Mouse (Mus musculus): ENCODE data around the gene Tubgcp6. TPM values are rescaled to one million over a fixed set of nuclear protein-coding genes. Genes with fewer than 3 reads are reported as not detected.

The Tubgcp6 gene
- polyA plus RNA-seq, 1 experiment, result 12.5 TPM

DNA sequence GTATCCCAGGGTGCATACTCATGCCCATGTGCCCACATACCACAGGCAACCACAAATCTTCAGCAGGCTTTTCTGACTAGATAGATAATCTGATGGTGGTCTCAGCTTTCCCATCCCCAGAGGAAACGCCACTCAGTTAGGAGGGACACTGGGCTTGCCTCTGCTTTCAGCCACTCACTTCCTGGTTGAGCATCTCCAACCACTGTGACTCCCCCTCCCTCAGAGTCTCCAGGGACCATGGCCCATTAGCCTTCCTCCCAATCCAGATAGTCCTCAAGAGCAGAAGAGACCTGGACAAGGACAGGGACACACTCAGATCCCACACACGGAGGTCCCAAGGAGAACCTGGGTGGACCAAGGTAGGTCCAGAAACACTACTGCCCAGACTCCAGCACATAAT, 20.2 kb upstream of the Tubgcp6 start:
- Histone ChIP-seq H3K27me3 (replicated peaks) (peaks cover 100% of the 10 kb centered on the region), H3K4me3 (replicated peaks) (no peak overlapping the region), H3K36me3 (replicated peaks; ENCODE audit: low read length) (no peaks in the 10 kb centered on the region), H3K9me3 (peaks cover 10% of the 10 kb centered on the region), H3K4me1 (peaks cover 49% of the 10 kb centered on the region)
- TF ChIP-seq GATA1 (IDR thresholded peaks at IDR 0.05; ENCODE audit: borderline replicate concordance, low read length), result no peak
- TF ChIP-seq FLI1 (IDR thresholded peaks at IDR 0.05; ENCODE audit: low read length), result no peak

DNA sequence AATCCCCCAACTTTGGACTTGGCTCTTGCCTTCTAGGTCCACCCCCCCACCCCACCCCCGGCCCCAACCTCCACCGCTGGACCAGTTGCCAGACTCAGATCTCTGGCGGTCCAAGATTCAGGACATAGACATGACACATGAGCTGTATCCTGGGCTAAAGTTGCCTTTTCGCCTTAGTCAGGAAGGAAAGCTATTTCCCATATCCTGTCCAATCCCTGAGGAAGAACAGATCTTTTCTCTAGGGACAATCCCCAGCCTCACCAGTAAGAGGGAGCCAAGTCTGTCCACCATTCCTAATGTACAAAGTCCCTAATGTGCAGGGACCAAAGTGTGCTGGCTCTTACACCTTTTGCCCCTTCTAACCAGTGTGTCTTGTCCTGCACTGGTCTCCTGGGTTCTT, 19.0 kb upstream of the Tubgcp6 start:
- TF ChIP-seq GATA1 (IDR thresholded peaks at IDR 0.05; ENCODE audit: borderline replicate concordance, low read length), result no peak
- TF ChIP-seq FLI1 (IDR thresholded peaks at IDR 0.05; ENCODE audit: low read length), result no peak

DNA sequence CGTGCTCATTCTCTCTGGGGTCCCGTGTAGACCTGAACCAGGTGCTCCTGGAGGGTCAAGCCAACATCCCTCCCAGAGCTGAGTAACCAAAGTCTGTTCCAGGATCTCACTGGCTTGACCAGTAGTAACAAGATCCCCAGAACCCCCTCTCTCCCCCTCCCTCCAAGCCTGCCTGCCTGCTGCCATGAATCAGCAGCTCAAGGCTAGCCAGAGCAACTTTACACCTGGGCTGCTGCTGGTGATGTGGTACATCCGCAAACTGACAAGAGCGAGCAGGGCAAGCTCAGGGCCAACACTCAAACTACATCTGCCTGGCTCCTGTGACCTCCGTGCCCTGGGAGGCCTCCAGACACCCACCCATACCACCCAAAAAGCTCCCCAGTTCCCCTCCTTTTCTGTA, 18.5 kb upstream of the Tubgcp6 start:
- peaks cover 99% of the 10 kb centered on the region for H3K27me3 ChIP-seq (replicated peaks)
- TF ChIP-seq GATA1 (IDR thresholded peaks at IDR 0.05; ENCODE audit: borderline replicate concordance, low read length), result no peak
- H3K4me1 ChIP-seq, result peaks cover 38% of the 10 kb centered on the region
- no peaks in the 10 kb centered on the region for H3K36me3 ChIP-seq (replicated peaks; ENCODE audit: low read length)
- H3K9me3 ChIP-seq, result peaks cover 10% of the 10 kb centered on the region
- H3K4me3 ChIP-seq (replicated peaks), result no peak overlapping the region

More for the DNA sequence above, 19.0 kb upstream of the Tubgcp6 start:
- Histone ChIP-seq H3K27me3 (replicated peaks) (peaks cover 99% of the 10 kb centered on the region), H3K4me1 (peaks cover 42% of the 10 kb centered on the region), H3K9me3 (peaks cover 10% of the 10 kb centered on the region), H3K36me3 (replicated peaks; ENCODE audit: low read length) (no peaks in the 10 kb centered on the region), H3K4me3 (replicated peaks) (no peak overlapping the region)

- Histone ChIP-seq H3K4me3 (replicated peaks) (peak within 1 kb of the TSS; percentile 52), H3K36me3 (replicated peaks; ENCODE audit: low read length) (no peaks in the 10 kb centered on the region), H3K4me1 (peaks cover 31% of the 10 kb centered on the region), H3K9me3 (peaks cover 8% of the 10 kb centered on the region), H3K27me3 (replicated peaks) (peaks cover 99% of the 10 kb centered on the region)
- TF ChIP-seq GATA1 (IDR thresholded peaks at IDR 0.05; ENCODE audit: borderline replicate concordance, low read length) (no peak), FLI1 (IDR thresholded peaks at IDR 0.05; ENCODE audit: low read length) (no peak)
Observed at GRCm38 (mm10) chr15:89140659-89141252, 17.8 kb upstream of the Tubgcp6 start, which contains the start of gene Mapk12. TSS of gene Mapk12 (minus strand) at chr15:89140703.

DNA sequence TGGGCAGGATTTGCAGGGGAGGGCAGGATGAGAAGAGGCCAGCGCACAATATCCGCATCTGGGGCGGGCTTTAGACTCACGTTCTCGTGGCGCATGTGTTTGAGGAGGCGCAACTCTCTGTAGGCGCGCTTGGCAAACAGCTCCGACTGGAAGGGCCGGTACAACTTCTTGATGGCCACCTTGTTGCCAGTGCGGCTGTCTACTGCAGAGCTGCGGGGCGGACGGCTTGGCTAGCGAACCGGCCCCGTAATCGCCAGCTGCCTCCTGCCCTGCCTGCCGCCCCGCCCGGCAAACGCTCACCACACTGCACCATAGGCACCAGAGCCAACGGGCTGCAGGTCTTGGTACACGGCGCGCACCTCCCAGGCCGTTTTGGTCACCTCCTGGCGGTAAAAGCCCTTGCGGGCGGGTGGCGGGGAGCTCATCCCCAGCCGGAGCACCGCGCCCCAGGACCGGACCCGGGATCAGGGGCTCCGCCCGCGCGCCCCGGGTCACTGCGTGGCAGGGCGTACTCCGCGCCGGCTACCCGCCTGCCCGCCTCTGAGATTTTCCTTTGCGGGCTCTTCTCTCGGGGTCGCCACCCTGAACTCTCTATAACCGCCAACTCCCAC, 17.2 kb upstream of the Tubgcp6 start:
- H3K27me3 ChIP-seq (replicated peaks), result peaks cover 99% of the 10 kb centered on the region
- H3K4me3 ChIP-seq (replicated peaks), result peak overlapping the region; percentile 52
- 0 out of 2 replicates have a peak, but pooled peaks cover 2% of the 10 kb centered on the region for H3K9me3 ChIP-seq
- TF ChIP-seq GATA1 (IDR thresholded peaks at IDR 0.05; ENCODE audit: borderline replicate concordance, low read length) (no peak), FLI1 (IDR thresholded peaks at IDR 0.05; ENCODE audit: low read length) (no peak)
- peaks cover 25% of the 10 kb centered on the region for H3K4me1 ChIP-seq
- no peaks in the 10 kb centered on the region for H3K36me3 ChIP-seq (replicated peaks; ENCODE audit: low read length)

- no peaks in the 10 kb centered on the region for H3K36me3 ChIP-seq (replicated peaks; ENCODE audit: low read length)
- TF ChIP-seq GATA1 (IDR thresholded peaks at IDR 0.05; ENCODE audit: borderline replicate concordance, low read length) (no peak), FLI1 (IDR thresholded peaks at IDR 0.05; ENCODE audit: low read length) (no peak)
- H3K9me3 ChIP-seq, result peaks cover 4% of the 10 kb centered on the region; the same call in 1 of the 2 replicates
- peaks cover 91% of the 10 kb centered on the region for H3K27me3 ChIP-seq (replicated peaks)
- H3K4me1 ChIP-seq, result peaks cover 20% of the 10 kb centered on the region
- no peak overlapping the region for H3K4me3 ChIP-seq (replicated peaks)
Observed at GRCm38 (mm10) chr15:89138531-89138930, 15.6 kb upstream of the Tubgcp6 start.

- Histone ChIP-seq H3K4me1 (peaks cover 18% of the 10 kb centered on the region), H3K27me3 (replicated peaks) (peaks cover 89% of the 10 kb centered on the region)
Observed at GRCm38 (mm10) chr15:89138046-89138405, 15.1 kb upstream of the Tubgcp6 start.

GRCm38 (mm10) chr15:89137378-89138045, 14.6 kb upstream of the Tubgcp6 start:
- peaks cover 89% of the 10 kb centered on the region for H3K27me3 ChIP-seq (replicated peaks)

More at GRCm38 (mm10) chr15:89138046-89138405, 15.1 kb upstream of the Tubgcp6 start:
- H3K4me3 ChIP-seq (replicated peaks), result no peak overlapping the region
- H3K36me3 ChIP-seq (replicated peaks; ENCODE audit: low read length), result no peaks in the 10 kb centered on the region
- TF ChIP-seq GATA1 (IDR thresholded peaks at IDR 0.05; ENCODE audit: borderline replicate concordance, low read length) (no peak), FLI1 (IDR thresholded peaks at IDR 0.05; ENCODE audit: low read length) (no peak)
- peaks cover 4% of the 10 kb centered on the region; the same call in 1 of the 2 replicates for H3K9me3 ChIP-seq

DNA sequence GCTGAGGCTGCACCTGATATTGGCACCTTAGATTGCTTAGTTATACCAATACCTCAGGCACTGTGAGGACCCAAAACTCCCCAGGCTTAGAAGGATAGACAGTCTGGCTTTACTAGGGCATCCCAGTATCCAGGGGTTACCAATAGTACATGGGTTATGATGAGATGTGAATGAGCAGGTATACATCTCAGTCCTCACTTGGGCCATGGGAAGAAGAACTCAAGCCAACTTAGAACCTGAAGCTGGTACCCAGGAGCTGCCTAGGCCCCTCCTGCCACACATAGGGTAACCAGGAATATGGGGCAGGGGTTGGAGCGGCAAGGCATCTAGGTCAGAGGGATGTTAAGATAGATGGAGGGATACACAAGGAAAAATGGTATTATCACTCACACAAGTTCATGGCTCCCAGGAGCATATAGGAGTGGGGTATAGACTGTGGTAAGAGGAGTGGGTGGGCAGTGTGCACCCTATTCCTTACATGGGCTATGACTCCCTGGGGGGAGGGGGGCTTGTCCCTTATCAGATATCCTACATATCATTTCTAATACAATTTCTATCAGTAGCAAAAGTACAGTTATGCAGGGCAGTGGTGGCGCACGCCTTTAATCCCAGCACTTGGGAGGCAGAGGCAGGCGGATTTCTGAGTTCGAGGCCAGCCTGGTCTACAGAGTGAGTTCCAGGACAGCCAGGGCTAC, 13.7 kb upstream of the Tubgcp6 start:
- Histone ChIP-seq H3K4me3 (replicated peaks) (no peak overlapping the region), H3K9me3 (peaks cover 9% of the 10 kb centered on the region; the same call in 1 of the 2 replicates), H3K36me3 (replicated peaks; ENCODE audit: low read length) (no peaks in the 10 kb centered on the region), H3K4me1 (peaks cover 23% of the 10 kb centered on the region), H3K27me3 (replicated peaks) (peaks cover 89% of the 10 kb centered on the region)
- TF ChIP-seq GATA1 (IDR thresholded peaks at IDR 0.05; ENCODE audit: borderline replicate concordance, low read length) (no peak), FLI1 (IDR thresholded peaks at IDR 0.05; ENCODE audit: low read length) (no peak)

More at GRCm38 (mm10) chr15:89137378-89138045, 14.6 kb upstream of the Tubgcp6 start:
- TF ChIP-seq GATA1 (IDR thresholded peaks at IDR 0.05; ENCODE audit: borderline replicate concordance, low read length) (no peak), FLI1 (IDR thresholded peaks at IDR 0.05; ENCODE audit: low read length) (no peak)
- Histone ChIP-seq H3K9me3 (peaks cover 7% of the 10 kb centered on the region; the same call in 1 of the 2 replicates), H3K4me3 (replicated peaks) (no peak overlapping the region), H3K4me1 (peaks cover 16% of the 10 kb centered on the region), H3K36me3 (replicated peaks; ENCODE audit: low read length) (no peaks in the 10 kb centered on the region)

All from megakaryocyte, embryonic 14.5 days (primary cell).